Mouse (Mus musculus) liver, adult 2 months (tissue): ENCODE measurements around the gene Tmcc2. TPM values are rescaled to one million over a fixed set of nuclear protein-coding genes. Genes with fewer than 3 reads are reported as not detected.
A peak's percentile ranks its signal among the peaks of the same experiment; 100 is the strongest.

Experiments
- DNase-seq: peaks from one replicate; pipeline ENCODE4 v3.0.0-alpha.2; 2011; ENCODE audit warnings: low read depth, low spot score; ENCODE audit errors: extremely low read depth
- H3K27ac ChIP-seq: fragments of 200-500 bp; replicated peaks from 2 replicates; pipeline ENCODE4 v1.5.1; 2012; ENCODE audit warnings: low read depth, mild to moderate bottlenecking, control low read depth, inconsistent platforms, low read length; ENCODE audit not compliant: insufficient read depth
- H3K27me3 ChIP-seq: fragments of 200-500 bp; 2 replicates; pipeline ENCODE4 v1.6.1; 2012; ENCODE audit warnings: mild to moderate bottlenecking, moderate library complexity, low read length, inconsistent platforms; ENCODE audit not compliant: control insufficient read depth, insufficient read depth
- H3K36me3 ChIP-seq: fragments of 200-500 bp; 2 replicates; pipeline ENCODE4 v1.6.1; 2012; ENCODE audit warnings: low read length, inconsistent platforms; ENCODE audit not compliant: control insufficient read depth, insufficient read depth
- H3K4me1 ChIP-seq: fragments of 200-500 bp; 2 replicates; pipeline ENCODE4 v1.6.1; 2011; ENCODE audit warnings: low read length; ENCODE audit not compliant: control insufficient read depth, insufficient read depth
- H3K4me3 ChIP-seq: fragments of 200-500 bp; 2 replicates; pipeline ENCODE4 v1.5.1; 2011; ENCODE audit warnings: low read depth, mild to moderate bottlenecking, control low read depth, low read length, moderate library complexity; ENCODE audit not compliant: insufficient read depth
- H3K79me2 ChIP-seq: fragments of 200-500 bp; 2 replicates; pipeline ENCODE4 v1.6.1; 2012; ENCODE audit warnings: inconsistent platforms, mild to moderate bottlenecking, low read length, moderate library complexity; ENCODE audit not compliant: control insufficient read depth, insufficient read depth
- H3K9ac ChIP-seq: fragments of 200-500 bp; 2 replicates; pipeline ENCODE4 v1.6.1; 2012; ENCODE audit warnings: low read depth, mild to moderate bottlenecking, control low read depth, inconsistent platforms, low read length
- CTCF ChIP-seq: fragments of 200-500 bp; IDR thresholded peaks from 2 replicates; pipeline ENCODE4 v1.5.1; 2011; ENCODE audit warnings: low read depth, low read length, control low read depth
- POLR2A ChIP-seq: fragments of 200-500 bp; IDR thresholded peaks from 2 replicates; pipeline ENCODE4 v1.6.1; 2011; ENCODE audit warnings: low read length, control low read depth; ENCODE audit not compliant: insufficient read depth; ENCODE audit errors: extremely low read depth
- WGBS: fragments of 180-500 bp; shearing (Covaris S2); methylation state at CpG from one replicate; pipeline ENCODE4 v1.1.7; 2018; 5-methylcytosine and 5-hydroxymethylcytosine counted together
- polyA plus RNA-seq: library from polyadenylated mRNA; depleted of rRNA; stranded (reverse); fragments of >200 nt; gene quantifications from 2 replicates; pipeline ENCODE4 v1.2.3, GENCODE M21; 2012
- total RNA-seq: library from RNA; depleted of rRNA; stranded (reverse); fragments of >200 nt; gene quantifications from 2 replicates; pipeline ENCODE4 v1.2.3, GENCODE M21; 2014

Tmcc2 gene
- total and polyA plus RNA-seq, 2 experiments, result 1.6 to 2.5 TPM

GRCm38 (mm10) chr1:132348401-132348800, 42.7 kb downstream of the Tmcc2 start:
- Histone ChIP-seq H3K4me3 (no peak overlapping the region), H3K27ac (no peak overlapping the region), H3K9ac (no peak overlapping the region), H3K4me1 (no peaks in the 10 kb centered on the region; the same call in 1 of the 2 replicates), H3K79me2 (no peaks in the 10 kb centered on the region), H3K27me3 (no peaks in the 10 kb centered on the region), H3K36me3 (no peaks in the 10 kb centered on the region)
- DNase-seq, result no peak
- 81% methylated on average over 5 of the region's 5 CpGs for WGBS
- TF ChIP-seq POLR2A, result no peak
- no peak for TF ChIP-seq CTCF

- H3K27me3 ChIP-seq, result no peaks in the 10 kb centered on the region
- DNase-seq, result no peak
- H3K9ac ChIP-seq, result no peak overlapping the region
- no peaks in the 10 kb centered on the region for H3K79me2 ChIP-seq
- H3K36me3 ChIP-seq, result no peaks in the 10 kb centered on the region
- TF ChIP-seq CTCF (no peak), POLR2A (no peak)
- H3K27ac ChIP-seq, result peak overlapping the region; percentile 61
- no peak overlapping the region for H3K4me3 ChIP-seq
- peaks cover 8% of the 10 kb centered on the region for H3K4me1 ChIP-seq
Measured at GRCm38 (mm10) chr1:132346951-132347350, 44.1 kb downstream of the Tmcc2 start.

GRCm38 (mm10) chr1:132346134-132346851, 44.8 kb downstream of the Tmcc2 start:
- no peak overlapping the region for H3K4me3 ChIP-seq
- no peaks in the 10 kb centered on the region for H3K36me3 ChIP-seq
- WGBS, result 68% methylated on average over 12 of the region's 12 CpGs
- no peaks in the 10 kb centered on the region for H3K27me3 ChIP-seq
- H3K9ac ChIP-seq, result no peak overlapping the region; the same call in 1 of the 2 replicates
- no peak for TF ChIP-seq POLR2A
- no peak for TF ChIP-seq CTCF
- no peak for DNase-seq
- H3K79me2 ChIP-seq, result no peaks in the 10 kb centered on the region
- peaks cover 8% of the 10 kb centered on the region for H3K4me1 ChIP-seq
- peak overlapping the region; percentile 61 for H3K27ac ChIP-seq

GRCm38 (mm10) chr1:132345514-132345913, 45.6 kb downstream of the Tmcc2 start:
- H3K27me3 ChIP-seq, result no peaks in the 10 kb centered on the region
- peak overlapping the region; percentile 61 for H3K27ac ChIP-seq
- TF ChIP-seq POLR2A, result no peak
- no peak for TF ChIP-seq CTCF
- peaks cover 8% of the 10 kb centered on the region for H3K4me1 ChIP-seq
- no peak for DNase-seq
- H3K9ac ChIP-seq, result no peak overlapping the region
- no peaks in the 10 kb centered on the region for H3K36me3 ChIP-seq
- 88% methylated on average over 4 of the region's 4 CpGs for WGBS
- H3K4me3 ChIP-seq, result no peak overlapping the region
- no peaks in the 10 kb centered on the region for H3K79me2 ChIP-seq

- no peak overlapping the region for H3K4me3 ChIP-seq
- H3K79me2 ChIP-seq, result no peaks in the 10 kb centered on the region
- no peak overlapping the region for H3K27ac ChIP-seq
- H3K9ac ChIP-seq, result no peak overlapping the region
- TF ChIP-seq CTCF, result no peak
- no peak for TF ChIP-seq POLR2A
- H3K4me1 ChIP-seq, result peaks cover 12% of the 10 kb centered on the region
- DNase-seq, result no peak
- no peaks in the 10 kb centered on the region for H3K27me3 ChIP-seq
- no peaks in the 10 kb centered on the region for H3K36me3 ChIP-seq
- 83% methylated on average over 1 of the region's 1 CpGs for WGBS
Measured at GRCm38 (mm10) chr1:132343656-132344055, 47.4 kb downstream of the Tmcc2 start.

GRCm38 (mm10) chr1:132343191-132343590, 47.9 kb downstream of the Tmcc2 start:
- H3K36me3 ChIP-seq, result no peaks in the 10 kb centered on the region
- no peak for DNase-seq

More at GRCm38 (mm10) chr1:132343191-132343590, 47.9 kb downstream of the Tmcc2 start:
- Histone ChIP-seq H3K4me3 (no peak overlapping the region), H3K9ac (no peak overlapping the region), H3K27ac (no peak overlapping the region), H3K4me1 (peaks cover 17% of the 10 kb centered on the region), H3K79me2 (no peaks in the 10 kb centered on the region), H3K27me3 (no peaks in the 10 kb centered on the region)
- 84% methylated on average over 2 of the region's 2 CpGs for WGBS
- no peak for TF ChIP-seq CTCF
- no peak for TF ChIP-seq POLR2A
